Mouse (Mus musculus) retina, embryonic 14.5 days (tissue): ENCODE measurements at regions not wholly inside any gene's neighbourhood (a gene's known extent, or its start where the extent isn't known, plus 50 kb on each side); places are given as distances from the start of the nearest gene placed in this dataset.

ENCODE experiments used
- DNase-seq: peaks from one replicate; pipeline ENCODE4 v3.0.0-alpha.2; 2015; ENCODE audit warnings: low spot score

GRCm38 (mm10) chr2:50690120-50691103, 393.8 kb upstream of the Mmadhc start:
- DNase-seq: no peak

DNA sequence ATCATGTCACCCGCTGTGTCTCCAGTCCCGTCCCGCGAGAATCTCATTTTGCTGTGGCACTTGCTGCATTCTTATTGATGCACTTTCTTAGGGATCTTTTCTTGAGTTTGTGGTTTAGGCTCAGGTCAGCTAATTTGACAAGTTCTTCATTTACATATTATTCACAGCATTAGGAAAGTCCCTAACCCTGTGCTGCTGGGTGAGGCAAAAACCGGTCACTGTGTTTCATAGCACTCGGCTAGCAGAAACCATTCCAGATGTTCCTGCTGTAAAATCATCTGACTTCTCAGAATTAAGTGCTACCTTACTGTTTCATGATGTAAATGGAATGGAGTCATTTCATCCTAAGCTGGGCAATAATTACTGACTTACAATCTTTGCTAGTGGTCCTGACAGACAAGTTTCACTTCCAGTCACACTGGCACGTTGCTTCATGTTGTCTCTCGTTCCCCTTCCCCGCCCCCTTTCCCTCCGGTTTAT, 391.1 kb upstream of the Mmadhc start:
- DNase-seq: no peak

GRCm38 (mm10) chr2:50687222-50687621, 390.6 kb upstream of the Mmadhc start:
- DNase-seq: peak; percentile 24

DNA sequence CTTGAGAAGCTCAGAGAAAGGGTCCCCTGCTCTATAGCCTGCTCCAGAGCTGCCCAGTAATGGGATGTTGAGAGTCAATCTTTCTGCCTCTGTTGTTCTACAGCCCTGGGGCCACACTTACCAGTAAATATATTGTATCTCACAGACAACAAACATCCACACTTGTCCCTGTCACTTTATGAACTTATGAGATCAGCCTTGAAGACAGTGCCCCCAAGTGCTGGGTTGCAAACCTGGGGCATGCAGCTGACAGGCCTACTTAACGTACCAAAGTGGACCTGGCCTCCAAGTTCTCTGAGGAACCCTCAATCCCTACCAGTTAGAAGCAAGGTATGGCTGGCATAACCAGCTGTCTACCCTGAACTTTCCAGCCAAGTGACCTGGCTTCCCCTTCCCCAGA, 380.9 kb upstream of the Mmadhc start:
- no peak for DNase-seq

- DNase-seq: no peak
Observed at GRCm38 (mm10) chr2:50675736-50676550, 379.3 kb upstream of the Mmadhc start.

GRCm38 (mm10) chr2:50674856-50675175, 378.2 kb upstream of the Mmadhc start:
- DNase-seq: no peak

- DNase-seq: no peak
Observed at GRCm38 (mm10) chr2:50674151-50674855, 377.7 kb upstream of the Mmadhc start.

DNA sequence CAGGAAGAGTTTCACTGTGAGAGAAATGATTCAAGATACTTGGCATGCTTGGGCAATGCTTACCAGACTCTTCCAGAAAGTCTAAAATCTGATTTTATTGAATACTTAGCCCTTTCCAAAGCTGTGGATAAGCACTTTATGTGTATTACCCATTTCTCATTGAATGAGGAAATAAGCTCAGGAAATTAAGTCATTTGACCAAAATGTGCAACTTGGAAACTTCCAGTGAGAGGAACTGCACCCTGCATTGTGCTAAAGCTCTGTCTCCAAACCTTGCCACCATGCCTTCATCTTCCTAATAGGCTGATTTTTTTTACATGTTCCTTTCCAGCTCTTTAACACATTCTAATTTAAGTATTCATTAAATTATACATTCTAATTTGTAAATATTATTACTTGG, 372.7 kb upstream of the Mmadhc start:
- no peak for DNase-seq

DNA sequence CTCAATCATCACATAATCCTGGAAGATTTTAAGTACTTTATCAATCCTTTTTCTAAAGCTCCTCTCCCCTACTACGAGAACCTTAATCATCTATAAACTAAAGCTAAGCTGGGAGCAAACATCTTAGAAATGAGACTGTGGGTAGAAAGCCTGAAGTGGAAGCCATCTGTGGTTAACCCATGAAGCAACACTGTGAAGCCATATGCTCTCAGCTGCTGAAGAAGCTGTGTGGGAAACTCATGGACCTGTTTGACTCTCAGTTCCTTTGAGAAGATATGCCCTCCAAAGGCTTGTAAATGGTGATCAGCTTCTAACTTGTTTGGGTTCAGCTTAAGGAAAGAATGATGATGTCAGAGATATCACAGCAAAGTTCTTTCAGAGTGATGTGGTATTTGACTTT, 372.2 kb upstream of the Mmadhc start:
- no peak for DNase-seq

DNA sequence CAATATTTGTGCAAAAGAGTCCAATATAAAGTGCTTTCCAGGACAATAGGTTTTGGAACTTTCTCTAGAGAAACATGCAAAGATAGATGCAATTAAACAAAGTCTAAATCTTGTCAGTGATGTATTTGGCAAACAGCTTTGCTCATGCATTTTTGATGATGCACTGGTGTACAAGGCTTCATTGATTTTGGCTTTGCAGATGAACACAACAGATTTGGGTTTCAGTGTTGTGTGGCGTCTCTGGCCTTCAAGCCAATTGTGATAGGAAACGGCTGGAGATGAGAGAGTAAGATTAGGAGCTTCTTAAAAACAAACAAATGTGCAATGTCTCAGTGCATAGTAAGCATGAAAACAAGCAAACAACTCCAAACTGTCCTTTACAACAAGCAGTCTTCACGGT, 370.6 kb upstream of the Mmadhc start:
- DNase-seq: peak; percentile 18

DNA sequence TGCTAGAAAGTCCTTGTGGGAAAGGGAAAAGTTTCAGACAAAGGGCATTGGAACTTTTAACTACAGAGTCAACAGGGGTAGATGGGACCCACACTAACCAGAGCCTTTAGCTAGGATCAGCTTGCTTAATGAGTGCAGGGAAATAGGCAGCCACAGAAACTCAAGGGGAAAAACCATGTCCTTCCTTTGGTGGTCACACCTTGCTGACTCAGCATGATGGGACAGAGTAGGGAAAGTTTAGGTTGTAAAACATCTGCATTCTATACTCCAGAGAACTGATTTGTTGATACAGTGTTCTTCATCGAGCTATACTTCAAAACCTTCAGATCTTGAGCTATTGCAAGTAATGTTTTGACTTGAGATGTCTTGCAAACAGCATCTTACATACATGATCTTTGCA, 365.9 kb upstream of the Mmadhc start:
- no peak for DNase-seq

GRCm38 (mm10) chr2:50660000-50660399, 363.4 kb upstream of the Mmadhc start:
- DNase-seq: no peak

DNA sequence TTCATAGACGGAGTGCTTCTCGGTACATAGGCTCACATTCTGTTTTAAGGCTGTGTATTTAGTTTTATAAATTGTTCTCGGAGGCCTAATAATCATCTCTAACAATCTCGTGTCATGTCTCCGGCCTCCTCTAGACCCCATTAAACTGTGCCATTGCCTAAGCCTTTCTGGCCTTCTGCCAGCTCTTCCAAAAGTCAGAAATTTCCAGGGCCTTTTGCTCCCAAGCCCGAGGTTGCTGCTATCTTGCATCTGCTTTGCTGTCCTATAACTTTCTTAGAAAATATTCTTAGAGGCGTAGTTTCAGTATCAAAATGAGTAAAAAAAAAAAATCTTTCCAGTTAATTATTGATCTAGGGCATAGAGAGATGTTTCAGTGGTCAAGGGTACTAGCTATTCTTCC, 361.2 kb upstream of the Mmadhc start:
- no peak for DNase-seq

DNA sequence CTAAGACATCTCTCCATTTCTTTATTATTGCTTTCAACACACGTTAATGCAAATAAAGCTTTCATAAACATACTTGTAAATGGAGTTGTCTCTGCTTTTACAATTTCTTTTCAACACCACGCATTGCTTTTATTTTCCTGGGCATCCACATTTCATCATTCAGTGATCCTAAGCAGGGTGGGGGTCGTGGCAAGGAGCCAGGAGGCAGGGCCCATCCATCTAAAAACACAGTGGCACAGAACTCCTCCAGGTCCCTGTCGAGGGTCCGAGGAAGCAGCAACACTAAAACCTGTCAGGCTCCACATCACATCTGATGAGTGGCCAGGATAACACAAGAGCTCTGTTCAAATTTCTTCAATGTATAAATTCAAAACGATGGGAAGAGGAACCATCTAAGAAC, 359.8 kb upstream of the Mmadhc start:
- DNase-seq: no peak

GRCm38 (mm10) chr2:50654953-50655324, 358.3 kb upstream of the Mmadhc start:
- peak; percentile 31 for DNase-seq

- DNase-seq: no peak
Observed at GRCm38 (mm10) chr2:50654221-50654952, 357.8 kb upstream of the Mmadhc start.

DNA sequence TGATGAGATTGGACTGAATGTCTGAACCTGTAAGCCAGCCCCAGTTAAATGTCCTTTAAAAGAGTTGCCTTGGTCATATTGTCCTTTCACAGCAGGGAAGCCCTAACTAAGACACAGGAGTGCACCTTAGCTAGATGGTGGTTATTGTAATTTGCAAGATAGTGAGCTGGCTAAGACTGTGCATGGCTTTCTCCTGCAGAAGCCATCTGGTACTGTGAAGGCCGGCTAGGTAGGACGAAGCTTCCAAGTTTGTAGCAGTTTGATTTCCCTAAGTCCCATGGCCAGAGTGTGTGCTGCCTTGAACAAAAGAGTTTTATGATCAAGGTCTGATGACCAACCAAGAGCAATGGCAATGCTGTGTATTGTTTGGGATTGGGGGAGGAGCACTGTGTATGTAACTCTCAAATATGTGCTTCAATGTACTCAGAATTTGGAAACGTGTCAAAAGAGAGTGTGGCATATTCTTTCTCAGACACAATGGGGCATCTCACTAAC, 356.6 kb upstream of the Mmadhc start:
- DNase-seq: no peak

- DNase-seq: no peak
Observed at GRCm38 (mm10) chr2:50649656-50650055, 353.1 kb upstream of the Mmadhc start.

DNA sequence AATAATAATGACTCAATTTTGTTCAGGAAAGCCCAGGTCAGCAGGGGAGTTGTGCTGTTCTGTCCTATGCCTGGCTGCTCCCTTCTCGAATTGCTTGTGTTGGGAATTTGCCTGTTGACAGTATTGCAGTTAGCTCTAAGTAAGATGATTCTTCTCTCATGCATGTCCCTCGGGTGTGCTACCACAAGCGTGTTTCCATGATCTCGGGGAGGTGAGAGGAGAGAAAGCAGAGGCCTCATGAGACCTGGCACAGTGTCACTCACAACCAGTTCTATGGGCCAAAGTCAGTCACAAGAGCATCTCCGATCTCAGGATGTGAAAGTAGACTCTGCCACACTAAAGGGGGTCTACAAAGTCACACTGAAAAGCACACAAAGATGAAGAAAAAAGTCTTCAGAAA, 346.6 kb upstream of the Mmadhc start:
- DNase-seq: no peak

- no peak for DNase-seq
Observed at GRCm38 (mm10) chr2:50642198-50642597, 345.6 kb upstream of the Mmadhc start.

GRCm38 (mm10) chr2:50635896-50636295, 339.3 kb upstream of the Mmadhc start:
- DNase-seq: no peak

DNA sequence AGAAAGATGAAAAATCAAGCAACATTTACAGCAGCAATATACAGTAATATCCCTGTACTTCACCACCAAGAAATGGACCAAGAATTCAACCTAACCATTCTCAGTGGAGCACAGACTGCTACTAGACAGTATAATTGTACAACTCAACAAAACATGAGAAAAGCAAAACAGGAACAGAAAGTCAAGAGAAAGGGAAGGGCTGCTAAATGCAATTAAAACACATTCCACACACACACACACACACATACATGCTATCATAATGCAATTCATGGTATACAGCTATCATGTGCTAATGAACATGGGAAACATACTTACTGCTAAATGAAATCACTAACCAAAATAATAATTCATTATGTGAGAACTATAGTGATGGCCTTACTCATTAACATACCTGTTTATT, 335.2 kb upstream of the Mmadhc start:
- DNase-seq: no peak
